Mouse (Mus musculus) urinary bladder, postnatal 14 days (tissue): Measurements from ENCODE around the gene Kl.
A peak's percentile ranks its signal among the peaks of the same experiment; 100 is the strongest.

Experiments used
- DNase-seq: peaks from one replicate; pipeline ENCODE4 v3.0.0; 2021; ENCODE audit warnings: low spot score

Kl gene

GRCm38 (mm10) chr5:150962756-150963155 lies 10.3 kb downstream of the Kl start:
- no peak for DNase-seq

GRCm38 (mm10) chr5:150967925-150968324 lies 15.5 kb downstream of the Kl start:
- no peak for DNase-seq

GRCm38 (mm10) chr5:150970551-150970950 lies 18.1 kb downstream of the Kl start:
- no peak for DNase-seq

DNA sequence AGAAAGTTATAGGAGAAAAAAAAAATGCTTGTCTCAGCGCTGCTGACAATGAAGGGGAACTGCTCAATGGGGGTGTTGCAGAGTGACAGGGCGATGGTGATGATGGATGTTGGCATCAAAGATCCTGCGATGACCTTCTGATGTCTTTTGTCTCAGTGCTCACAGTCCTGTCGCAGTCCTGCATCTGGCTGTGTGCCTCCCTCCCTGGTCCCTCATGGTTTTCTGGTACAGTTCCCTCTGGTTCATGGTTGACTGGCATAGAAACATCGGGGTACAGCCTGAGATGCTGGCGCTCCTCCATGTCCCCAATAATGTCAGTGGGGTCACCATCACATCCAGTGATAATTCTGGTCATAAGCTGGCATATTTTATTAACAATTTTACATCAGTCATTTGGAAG lies 18.7 kb downstream of the Kl start:
- DNase-seq = no peak

DNA sequence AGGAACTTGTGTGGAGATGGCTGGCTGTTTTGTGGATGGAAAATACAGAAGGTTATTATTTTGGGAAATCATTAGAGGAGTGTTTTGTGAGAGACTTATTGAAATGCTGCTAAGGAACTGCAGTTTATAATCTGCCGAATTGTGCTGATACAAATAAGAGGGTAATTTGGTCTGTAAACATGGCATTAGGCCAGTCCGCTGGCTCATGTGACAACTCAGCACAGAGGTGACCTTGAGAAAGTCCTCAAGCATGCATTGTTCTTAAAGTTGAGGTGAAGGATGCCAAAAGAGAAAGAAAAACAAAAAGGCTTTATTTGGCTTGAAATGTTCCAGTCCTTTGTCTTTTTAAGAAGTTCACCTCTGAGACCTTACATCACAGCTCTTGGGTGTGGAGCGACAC lies 21.8 kb downstream of the Kl start:
- DNase-seq = no peak

DNA sequence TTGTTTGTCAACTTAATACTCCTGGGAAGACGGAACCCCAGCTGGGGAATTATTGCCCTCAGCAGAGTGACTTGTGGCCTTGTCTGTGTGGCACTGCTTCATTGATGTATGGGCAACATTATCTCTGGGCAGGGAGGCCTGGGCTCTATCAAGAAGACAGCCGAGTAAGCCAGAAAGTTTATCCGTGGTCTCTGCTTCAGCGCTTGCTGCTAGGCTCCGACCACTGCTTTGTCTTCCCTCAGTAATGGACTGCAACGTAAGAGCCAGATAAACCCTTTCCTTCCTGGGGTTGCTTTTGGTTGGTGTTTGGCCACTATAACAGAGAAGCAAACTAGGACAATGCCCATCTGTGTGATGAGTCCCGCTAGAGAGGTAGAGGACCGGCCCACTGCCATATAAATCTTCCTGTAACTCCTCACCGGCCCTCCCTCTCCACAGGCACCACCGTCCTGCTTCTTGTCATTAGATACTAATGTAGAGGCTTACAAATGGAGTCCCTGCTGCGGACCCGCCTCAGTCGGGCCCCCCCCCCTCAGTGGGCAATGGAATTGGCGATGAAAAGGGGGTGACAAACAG lies 25.1 kb downstream of the Kl start:
- no peak for DNase-seq

GRCm38 (mm10) chr5:150979341-150980136 lies 27.1 kb downstream of the Kl start:
- DNase-seq = peak; percentile 36

- no peak for DNase-seq
Observed at GRCm38 (mm10) chr5:150982082-150982481, 29.7 kb downstream of the Kl start.

- DNase-seq = no peak
Observed at GRCm38 (mm10) chr5:150994096-150994495, 41.7 kb downstream of the Kl start.

GRCm38 (mm10) chr5:150996586-150996985 lies 44.2 kb downstream of the Kl start:
- peak; percentile 18 for DNase-seq

- no peak for DNase-seq
Observed at GRCm38 (mm10) chr5:151001111-151001510, 48.7 kb downstream of the Kl start.

DNA sequence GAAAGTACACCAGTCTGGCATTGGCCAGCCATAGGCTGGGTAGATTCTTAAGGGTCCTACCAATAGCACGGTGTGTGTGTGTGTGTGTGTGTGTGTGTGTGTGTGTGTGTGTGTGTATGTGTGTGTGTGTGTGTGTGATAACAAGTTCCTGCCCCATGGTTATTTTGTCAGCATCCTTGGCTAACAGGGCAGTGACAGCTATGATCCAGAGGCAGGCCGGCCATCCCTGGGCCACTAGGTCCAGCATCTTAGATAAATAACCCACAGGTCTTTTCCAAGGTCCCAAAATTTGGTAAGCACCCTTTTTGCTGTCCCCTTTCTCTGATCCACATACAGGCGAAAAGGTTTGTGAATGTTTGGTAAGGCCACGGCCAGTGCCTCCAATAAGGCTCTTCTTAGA lies 49.6 kb downstream of the Kl start:
- DNase-seq = no peak

GRCm38 (mm10) chr5:151004216-151004755 lies 51.9 kb downstream of the Kl start:
- DNase-seq = no peak

GRCm38 (mm10) chr5:151018450-151018849 lies 66.0 kb downstream of the Kl start:
- DNase-seq = no peak

DNA sequence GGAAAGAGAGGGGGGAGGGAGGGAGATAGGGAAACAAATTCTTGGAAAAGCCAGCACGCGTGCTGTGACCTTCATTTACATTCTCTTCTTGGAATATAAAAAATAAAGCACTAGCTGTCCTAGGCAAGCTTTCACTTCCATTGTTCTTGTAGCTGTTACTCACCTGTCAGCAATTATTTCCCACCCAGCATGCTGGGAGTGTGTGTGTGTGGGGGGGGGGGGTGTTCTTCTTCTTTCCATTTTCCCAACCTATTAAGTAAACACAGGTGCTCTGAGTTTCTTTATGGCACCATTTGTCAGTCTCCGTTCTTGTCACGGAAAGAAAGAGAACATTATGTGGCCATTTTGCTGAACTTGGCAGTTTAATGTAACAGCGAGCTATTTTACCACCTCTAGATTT lies 66.6 kb downstream of the Kl start:
- no peak for DNase-seq

GRCm38 (mm10) chr5:151020031-151020820 lies 67.8 kb downstream of the Kl start:
- no peak for DNase-seq

DNA sequence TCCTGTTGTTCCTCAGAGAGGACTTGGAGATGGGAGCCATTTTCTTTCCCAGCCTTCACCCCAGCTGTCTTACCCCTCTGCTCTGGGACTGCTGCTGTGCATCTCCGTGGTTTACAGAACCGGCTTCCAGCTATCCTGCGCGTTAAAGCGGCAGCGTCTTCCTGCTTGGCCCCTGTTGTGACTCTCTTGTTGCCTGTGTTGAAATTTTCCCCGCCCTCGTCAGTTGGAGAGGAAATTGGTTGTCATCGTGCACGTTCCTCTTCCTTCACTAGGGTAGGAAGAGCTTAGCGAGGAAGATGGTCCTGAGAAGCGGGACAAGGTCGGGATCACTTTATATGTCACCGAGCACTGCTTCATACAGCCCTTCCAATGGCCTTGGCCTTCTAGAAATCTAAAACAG lies 68.4 kb downstream of the Kl start:
- no peak for DNase-seq

GRCm38 (mm10) chr5:151022026-151022425 lies 69.6 kb downstream of the Kl start:
- no peak for DNase-seq

GRCm38 (mm10) chr5:151022939-151023338 lies 70.5 kb downstream of the Kl start:
- no peak for DNase-seq

DNA sequence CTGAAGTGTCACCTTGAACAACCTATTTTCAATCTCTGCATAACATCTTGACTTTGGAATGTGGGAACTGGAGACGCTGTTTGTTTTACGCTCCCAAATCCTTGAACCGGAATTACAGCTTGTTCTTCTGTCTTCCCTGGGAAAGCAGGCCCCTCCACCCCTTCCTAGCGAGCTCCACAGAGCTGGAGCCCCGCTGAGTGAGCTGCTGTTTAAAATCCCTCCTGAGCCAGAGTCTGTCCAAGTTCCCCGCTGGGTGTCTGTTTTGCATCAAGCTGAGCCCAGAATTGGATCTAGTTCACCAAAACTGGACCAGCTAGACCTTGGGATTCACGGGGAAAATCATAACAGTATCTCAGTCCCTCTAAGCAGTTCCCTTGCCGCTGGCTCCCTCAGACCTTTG lies 71.1 kb downstream of the Kl start:
- peak; percentile 6 for DNase-seq

DNA sequence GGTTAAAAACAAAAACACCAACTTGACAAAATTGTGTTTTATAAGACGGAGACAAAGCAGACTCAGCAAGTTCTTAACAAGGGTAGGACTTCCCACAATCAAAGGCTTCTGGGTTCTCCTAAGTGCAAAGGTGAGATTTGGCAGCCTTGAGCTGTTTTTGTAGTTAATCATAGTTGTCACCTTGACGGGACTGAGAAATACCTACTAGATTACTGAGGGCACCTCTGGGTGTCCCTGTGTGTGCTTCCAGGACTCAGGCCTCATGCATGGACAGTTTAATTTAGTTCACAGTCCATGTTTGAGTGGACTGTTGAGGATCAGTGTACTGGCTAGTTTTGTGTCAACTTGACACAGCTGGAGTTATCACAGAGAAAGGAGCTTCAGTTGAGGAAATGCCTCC lies 72.1 kb downstream of the Kl start:
- DNase-seq = no peak

DNA sequence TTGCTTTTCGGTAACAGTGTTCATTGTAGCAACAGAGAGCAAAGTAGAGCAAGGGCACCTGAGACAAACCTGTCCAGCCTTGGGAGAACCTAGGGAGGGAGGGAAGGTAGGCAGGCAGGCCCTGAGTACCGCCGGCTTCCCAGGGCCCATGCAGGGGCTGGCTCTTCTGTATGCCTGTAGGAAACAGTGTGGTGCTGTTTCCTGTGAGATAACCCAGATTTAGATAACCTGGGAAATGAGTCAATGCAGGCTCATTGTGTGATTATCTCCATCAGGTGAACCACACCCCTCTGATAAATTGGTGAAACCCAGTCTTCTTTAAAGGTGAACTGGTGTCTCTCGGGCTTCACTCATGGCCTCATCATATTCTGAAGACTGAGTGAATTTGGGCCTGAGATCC lies 73.7 kb downstream of the Kl start:
- DNase-seq = no peak

DNA sequence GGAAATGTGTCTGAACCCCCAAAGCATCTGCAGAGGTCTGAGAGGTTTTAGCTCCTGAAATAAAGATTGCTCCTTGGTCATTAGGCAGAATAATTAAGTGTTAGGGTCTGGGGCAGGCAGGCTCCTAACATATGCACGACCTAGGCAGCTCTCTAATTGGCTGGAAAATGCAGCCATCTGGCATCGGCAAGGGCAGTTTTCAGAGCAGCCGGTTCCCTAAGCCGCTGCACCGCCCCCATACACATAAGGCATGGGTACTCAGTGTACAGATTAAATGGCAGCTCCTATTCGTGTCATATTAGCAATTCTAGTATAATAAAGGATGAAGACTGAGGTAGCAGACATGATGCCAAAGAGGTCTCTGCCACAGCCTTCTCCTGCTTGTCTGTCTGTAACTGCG lies 74.8 kb downstream of the Kl start:
- DNase-seq = no peak
